Mouse (Mus musculus) stomach, embryonic 14.5 days (tissue): ENCODE measurements around the gene H2-Eb2. TPM values are rescaled to one million over a fixed set of nuclear protein-coding genes. Genes with fewer than 3 reads are reported as not detected.
A peak's percentile ranks its signal among the peaks of the same experiment; 100 is the strongest.

Experiments
- ATAC-seq: fragments of 200-750 bp; cut with Nextera tagmentation; 2 replicates; pipeline ENCODE4 v1.8.0; 2017; ENCODE audit warnings: low read depth, moderate TSS enrichment; ENCODE audit not compliant: insufficient number of reproducible peaks, insufficient read depth, low FRiP score
- H3K27ac ChIP-seq: fragments of 300-500 bp; sonication (generic); 2 replicates; pipeline ENCODE4 v1.5.1; 2014; ENCODE audit warnings: mild to moderate bottlenecking, low read length, moderate library complexity, mixed read lengths
- H3K27me3 ChIP-seq: fragments of 300-500 bp; sonication (generic); 2 replicates; pipeline ENCODE4 v1.6.1; 2014; ENCODE audit warnings: low read length, control low read depth, mixed read lengths; ENCODE audit not compliant: control insufficient read depth, insufficient read depth
- H3K36me3 ChIP-seq: fragments of 300-500 bp; sonication (generic); 2 replicates; pipeline ENCODE4 v1.6.1; 2014; ENCODE audit warnings: mild to moderate bottlenecking, control low read depth, low read length, moderate library complexity, mixed read lengths; ENCODE audit not compliant: control insufficient read depth, insufficient read depth
- H3K4me1 ChIP-seq: fragments of 300-500 bp; sonication (generic); 2 replicates; pipeline ENCODE4 v1.6.1; 2014; ENCODE audit warnings: low read length, control low read depth, mixed read lengths; ENCODE audit not compliant: control insufficient read depth, insufficient read depth
- H3K4me2 ChIP-seq: fragments of 300-500 bp; sonication (generic); replicated peaks from 2 replicates; pipeline ENCODE4 v1.6.1; 2014; ENCODE audit warnings: low read depth, low read length, control low read depth
- H3K4me3 ChIP-seq: fragments of 300-500 bp; sonication (generic); 2 replicates; pipeline ENCODE4 v1.5.1; 2014; ENCODE audit warnings: low read depth, low read length, control low read depth
- H3K9ac ChIP-seq: fragments of 300-500 bp; sonication (generic); replicated peaks from 2 replicates; pipeline ENCODE4 v1.6.1; 2014; ENCODE audit warnings: low read depth, mild to moderate bottlenecking, control low read depth, low read length, moderate library complexity, mixed read lengths
- H3K9me3 ChIP-seq: fragments of 300-500 bp; sonication (generic); 2 replicates; pipeline ENCODE4 v1.6.1; 2016; ENCODE audit warnings: low read depth, low read length, control low read depth; ENCODE audit not compliant: control insufficient read depth
- WGBS: fragments of 180-500 bp; shearing (Covaris S2); extraction: QIAGEN DNeasy Blood & Tissue Kit; methylation state at CpG from one replicate; pipeline ENCODE4 v1.1.7; 2014; 5-methylcytosine and 5-hydroxymethylcytosine counted together
- polyA plus RNA-seq: library from polyadenylated mRNA; unstranded; fragments of >200 nt; fragmentation: Nextera tagmentation; extraction: Ambion mirVana; gene quantifications from 2 replicates; pipeline ENCODE4 v1.2.1, GENCODE M21; 2014

Gene H2-Eb2
- not detected in 2 replicates for polyA plus RNA-seq

DNA sequence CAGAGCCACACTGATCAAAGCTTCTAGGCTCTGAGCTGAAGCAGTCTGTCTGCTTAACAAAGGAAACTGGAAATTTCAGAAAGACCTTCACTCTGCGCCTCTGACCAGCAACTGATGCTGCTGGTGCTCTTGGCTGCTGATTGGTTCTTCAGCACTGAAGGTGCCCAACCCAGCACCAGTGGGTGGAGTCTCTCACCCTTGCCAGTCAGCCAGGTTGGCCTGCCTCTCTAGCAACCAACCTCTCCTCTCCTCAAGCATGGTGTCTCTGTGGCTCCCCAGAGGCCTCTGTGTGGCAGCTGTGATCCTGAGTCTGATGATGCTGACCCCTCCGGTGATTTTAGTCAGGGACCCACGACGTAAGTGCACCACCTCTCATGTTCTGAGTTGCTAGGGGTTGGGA lies at the start of gene H2-Eb2:
TSS of gene H2-Eb2 (plus strand) at position 230 of the 400 bp plus-strand sequence.
- Histone ChIP-seq H3K27me3 (no peaks in the 10 kb centered on the region), H3K9me3 (no peaks in the 10 kb centered on the region), H3K4me3 (no peak within 1 kb of the TSS), H3K27ac (no peak within 1 kb of the TSS), H3K4me2 (no peak within 1 kb of the TSS), H3K4me1 (no peaks in the 10 kb centered on the region), H3K9ac (no peak within 1 kb of the TSS), H3K36me3 (no peaks in the 10 kb centered on the region)
- ATAC-seq: no peak
- WGBS: 53% methylated on average over 4 of the region's 4 CpGs

DNA sequence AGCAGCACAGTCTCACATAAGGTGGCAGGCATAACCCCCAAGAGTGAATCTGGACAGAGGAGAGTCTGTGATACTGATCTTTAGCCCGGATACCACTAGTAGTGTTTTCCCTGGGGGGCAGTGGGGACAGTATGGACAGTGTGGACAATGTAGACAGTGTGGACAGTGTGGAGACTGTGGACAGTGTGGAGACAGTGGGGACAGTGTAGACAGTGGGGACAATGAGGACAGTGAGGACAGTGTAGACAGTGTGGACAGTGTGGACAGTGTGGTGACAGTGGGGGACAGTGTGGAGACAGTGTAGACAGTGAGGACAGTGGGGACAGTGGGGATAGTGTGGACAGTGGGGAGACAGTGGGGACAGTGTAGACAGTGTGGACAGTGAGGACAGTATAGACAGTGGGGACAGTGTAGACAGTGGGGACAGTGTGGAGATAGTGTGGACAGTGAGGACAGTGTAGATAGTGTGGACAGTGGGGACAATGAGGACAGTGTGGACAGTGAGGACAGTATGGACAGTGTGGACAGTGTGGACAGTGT lies 44.9 kb upstream of the H2-Eb2 start:
- ATAC-seq: no peak
- Histone ChIP-seq H3K9ac (no peak overlapping the region), H3K4me1 (no peaks in the 10 kb centered on the region), H3K36me3 (no peaks in the 10 kb centered on the region), H3K4me2 (no peak overlapping the region), H3K27ac (no peak overlapping the region), H3K9me3 (no peaks in the 10 kb centered on the region), H3K27me3 (no peaks in the 10 kb centered on the region), H3K4me3 (no peak overlapping the region)
- WGBS: 76% methylated on average over 1 of the region's 1 CpGs

DNA sequence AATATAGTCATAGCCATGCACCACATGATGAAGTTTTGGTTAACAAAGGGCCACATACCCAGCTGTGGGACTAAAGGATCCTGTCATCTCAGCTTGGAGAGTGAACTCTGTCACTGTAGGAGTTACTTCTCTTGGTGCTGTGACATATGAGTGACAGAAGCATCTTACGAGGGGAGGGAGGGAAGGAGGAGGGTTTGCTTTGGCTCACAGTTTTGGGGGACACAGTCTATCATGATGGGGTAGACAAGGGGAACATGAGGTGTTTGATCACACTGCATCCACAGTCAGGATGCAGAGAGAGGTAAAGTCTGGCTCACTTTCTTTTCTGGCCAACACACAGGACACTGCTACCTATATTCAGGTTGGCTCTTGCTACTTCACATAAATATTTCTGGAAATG lies 43.6 kb upstream of the H2-Eb2 start:
- WGBS: 78% methylated on average over 1 of the region's 1 CpGs
- H3K4me2 ChIP-seq: no peak overlapping the region
- H3K27ac ChIP-seq: no peak overlapping the region
- no peak overlapping the region for H3K4me3 ChIP-seq
- no peak for ATAC-seq
- H3K27me3 ChIP-seq: no peaks in the 10 kb centered on the region
- no peaks in the 10 kb centered on the region for H3K9me3 ChIP-seq
- H3K4me1 ChIP-seq: no peaks in the 10 kb centered on the region
- H3K9ac ChIP-seq: no peak overlapping the region
- H3K36me3 ChIP-seq: no peaks in the 10 kb centered on the region

GRCm38 (mm10) chr17:34285371-34285770 lies 40.1 kb upstream of the H2-Eb2 start:
- Histone ChIP-seq H3K36me3 (no peaks in the 10 kb centered on the region), H3K9me3 (no peaks in the 10 kb centered on the region), H3K9ac (no peak overlapping the region), H3K27ac (no peak overlapping the region), H3K27me3 (no peaks in the 10 kb centered on the region), H3K4me2 (no peak overlapping the region), H3K4me3 (no peak overlapping the region), H3K4me1 (no peaks in the 10 kb centered on the region)
- WGBS: 77% methylated on average over 4 of the region's 4 CpGs
- ATAC-seq: no peak

GRCm38 (mm10) chr17:34285848-34286247 lies 39.6 kb upstream of the H2-Eb2 start:
- H3K27ac ChIP-seq: no peak overlapping the region
- no peak overlapping the region for H3K9ac ChIP-seq
- H3K4me2 ChIP-seq: no peak overlapping the region
- no peak for ATAC-seq
- no peak overlapping the region for H3K4me3 ChIP-seq
- H3K27me3 ChIP-seq: no peaks in the 10 kb centered on the region
- no peaks in the 10 kb centered on the region for H3K4me1 ChIP-seq
- H3K36me3 ChIP-seq: no peaks in the 10 kb centered on the region
- 34% methylated on average over 4 of the region's 4 CpGs for WGBS
- H3K9me3 ChIP-seq: no peaks in the 10 kb centered on the region

GRCm38 (mm10) chr17:34286501-34286900 lies 39.0 kb upstream of the H2-Eb2 start:
- no peaks in the 10 kb centered on the region for H3K9me3 ChIP-seq
- H3K27me3 ChIP-seq: no peaks in the 10 kb centered on the region
- WGBS: 84% methylated on average over 5 of the region's 5 CpGs
- H3K4me2 ChIP-seq: no peak overlapping the region
- no peaks in the 10 kb centered on the region for H3K36me3 ChIP-seq
- no peak overlapping the region for H3K4me3 ChIP-seq
- no peak overlapping the region for H3K27ac ChIP-seq
- no peak overlapping the region for H3K9ac ChIP-seq
- no peak for ATAC-seq
- H3K4me1 ChIP-seq: no peaks in the 10 kb centered on the region

DNA sequence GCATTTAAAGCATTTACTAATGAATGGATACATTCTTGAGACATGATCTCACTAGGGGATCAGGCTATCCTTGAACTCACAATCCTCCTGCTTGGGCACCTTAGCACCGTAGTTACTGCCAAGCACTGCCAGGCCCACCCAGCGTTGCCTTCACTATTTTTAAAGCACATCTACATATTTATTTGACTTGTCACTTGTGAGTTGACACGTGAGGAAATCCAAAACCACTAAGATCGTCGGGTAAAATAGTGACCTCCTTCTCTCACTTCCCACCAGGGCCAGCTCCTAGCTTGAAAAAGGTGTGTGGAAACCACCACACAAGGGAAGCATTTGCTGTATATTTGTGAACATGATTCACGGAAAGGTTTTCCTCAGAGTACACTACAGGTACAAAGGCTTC lies 38.5 kb upstream of the H2-Eb2 start:
- no peak for ATAC-seq
- Histone ChIP-seq H3K36me3 (no peaks in the 10 kb centered on the region), H3K4me2 (no peak overlapping the region), H3K4me1 (no peaks in the 10 kb centered on the region), H3K9me3 (no peaks in the 10 kb centered on the region), H3K9ac (no peak overlapping the region), H3K27ac (no peak overlapping the region), H3K27me3 (no peaks in the 10 kb centered on the region), H3K4me3 (no peak overlapping the region)
- 58% methylated on average over 6 of the region's 6 CpGs for WGBS

- WGBS: 12% methylated on average over 8 of the region's 8 CpGs
- Histone ChIP-seq H3K9ac (no peak within 1 kb of the TSS), H3K36me3 (no peaks in the 10 kb centered on the region), H3K9me3 (no peaks in the 10 kb centered on the region), H3K27me3 (no peaks in the 10 kb centered on the region), H3K27ac (no peak within 1 kb of the TSS), H3K4me1 (no peaks in the 10 kb centered on the region), H3K4me3 (no peak within 1 kb of the TSS), H3K4me2 (no peak within 1 kb of the TSS)
- 0 out of 2 replicates have a peak, but pooled peaks have one; percentile 53 for ATAC-seq
These were observed 37.8 kb upstream of the H2-Eb2 start, which contains the start of gene H2-Aa for GRCm38 (mm10) chr17:34287648-34288047. Gene H2-Aa, minus strand, starts transcription at chr17:34287823.

- no peak overlapping the region for H3K4me2 ChIP-seq
- H3K9me3 ChIP-seq: no peaks in the 10 kb centered on the region
- ATAC-seq: no peak
- 70% methylated on average over 3 of the region's 3 CpGs for WGBS
- no peak overlapping the region for H3K27ac ChIP-seq
- H3K4me1 ChIP-seq: no peaks in the 10 kb centered on the region
- H3K4me3 ChIP-seq: no peak overlapping the region
- H3K9ac ChIP-seq: no peak overlapping the region
- H3K36me3 ChIP-seq: no peaks in the 10 kb centered on the region
- H3K27me3 ChIP-seq: no peaks in the 10 kb centered on the region
These were observed 37.3 kb upstream of the H2-Eb2 start for GRCm38 (mm10) chr17:34288131-34288530.
